Mouse (Mus musculus): ENCODE measurements around the gene Gm17124. TPM values are rescaled to one million over a fixed set of nuclear protein-coding genes. Genes with fewer than 3 reads are reported as not detected.

Gene Gm17124
- not detected in 2 replicates for polyA plus RNA-seq (2012; rRNA removed; ENCODE audit: low replicate concordance)

DNA sequence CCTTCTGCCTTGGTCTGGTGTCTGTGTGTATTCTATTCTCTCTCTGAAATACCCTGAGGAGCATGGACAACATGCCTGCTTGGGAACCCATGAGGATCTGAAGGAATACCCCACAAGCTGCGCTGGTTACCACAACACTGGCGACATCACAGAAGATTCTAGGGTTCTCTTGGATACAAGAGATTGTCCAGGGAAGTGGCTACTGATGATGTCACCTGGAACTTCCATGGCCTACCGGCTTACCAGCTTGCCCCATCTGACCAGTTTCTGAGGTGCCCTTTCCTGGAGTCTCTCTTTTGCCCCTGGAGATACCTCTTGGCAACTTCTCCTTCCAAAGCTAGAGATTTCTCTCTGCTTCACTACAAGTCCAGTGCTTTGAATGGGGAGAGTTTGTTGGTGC, at the start of gene Gm17124:
Gene Gm17124 (minus strand): TSS at position 101 of the 400 bp plus-strand sequence.

DNA sequence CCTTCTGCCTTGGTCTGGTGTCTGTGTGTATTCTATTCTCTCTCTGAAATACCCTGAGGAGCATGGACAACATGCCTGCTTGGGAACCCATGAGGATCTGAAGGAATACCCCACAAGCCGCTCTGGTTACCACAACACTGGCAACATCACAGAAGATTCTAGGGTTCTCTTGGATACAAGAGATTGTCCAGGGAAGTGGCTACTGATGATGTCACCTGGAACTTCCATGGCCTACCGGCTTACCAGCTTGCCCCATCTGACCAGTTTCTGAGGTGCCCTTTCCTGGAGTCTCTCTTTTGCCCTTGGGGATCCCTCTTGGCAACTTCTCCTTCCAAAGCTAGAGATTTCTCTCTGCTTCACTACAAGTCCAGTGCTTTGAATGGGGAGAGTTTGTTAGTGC, 42.1 kb upstream of the Gm17124 start, which contains the start of gene Gm3633:
Gene Gm3633 (minus strand): TSS at position 101 of the 400 bp plus-strand sequence.

Other genes starting within 250 kb of the Gm17124 start
- not detected in 2 replicates for gene Gm8005, start 160.2 kb downstream of the Gm17124 start, polyA plus RNA-seq (2012; rRNA removed; ENCODE audit: low replicate concordance)
- gene Gm8011, start 136.0 kb downstream of the Gm17124 start, polyA plus RNA-seq (2012; rRNA removed; ENCODE audit: low replicate concordance): not detected in 2 replicates
- not detected in 2 replicates for gene Gm8020, start 97.5 kb downstream of the Gm17124 start, polyA plus RNA-seq (2012; rRNA removed; ENCODE audit: low replicate concordance)
- not detected in 2 replicates for gene Gm8024, start 75.6 kb downstream of the Gm17124 start, polyA plus RNA-seq (2012; rRNA removed; ENCODE audit: low replicate concordance)
- not detected in 2 replicates for gene Gm3633, start 42.0 kb upstream of the Gm17124 start, polyA plus RNA-seq (2012; rRNA removed; ENCODE audit: low replicate concordance)
- gene Gm10378, start 56.1 kb upstream of the Gm17124 start, polyA plus RNA-seq (2012; rRNA removed; ENCODE audit: low replicate concordance): not detected in 2 replicates
- not detected in 2 replicates for gene Gm3015, start 168.9 kb upstream of the Gm17124 start, polyA plus RNA-seq (2012; rRNA removed; ENCODE audit: low replicate concordance)
- gene Gm10377, start 198.1 kb upstream of the Gm17124 start, polyA plus RNA-seq (2012; rRNA removed; ENCODE audit: low replicate concordance): not detected in 2 replicates